Mouse (Mus musculus) common myeloid progenitor, adult 5-6 weeks (primary cell): ENCODE data around the gene Pxdc1. TPM values are rescaled to one million over a fixed set of nuclear protein-coding genes. Genes with fewer than 3 reads are reported as not detected.

Experiments
- ATAC-seq: replicated peaks from 2 replicates; pipeline ENCODE4 v1.8.0; 2016; ENCODE audit warnings: low read depth, mild to moderate bottlenecking, moderate TSS enrichment, inconsistent platforms; ENCODE audit not compliant: poor library complexity, severe bottlenecking
- total RNA-seq: library from RNA; stranded (forward); fragments of 200-1000, 187-1606 nt; gene quantifications from 2 replicates; pipeline ENCODE4 v1.2.3, GENCODE M21; 2017

Gene Pxdc1
- total RNA-seq, 1 experiment from 2014 or later, result not detected

DNA sequence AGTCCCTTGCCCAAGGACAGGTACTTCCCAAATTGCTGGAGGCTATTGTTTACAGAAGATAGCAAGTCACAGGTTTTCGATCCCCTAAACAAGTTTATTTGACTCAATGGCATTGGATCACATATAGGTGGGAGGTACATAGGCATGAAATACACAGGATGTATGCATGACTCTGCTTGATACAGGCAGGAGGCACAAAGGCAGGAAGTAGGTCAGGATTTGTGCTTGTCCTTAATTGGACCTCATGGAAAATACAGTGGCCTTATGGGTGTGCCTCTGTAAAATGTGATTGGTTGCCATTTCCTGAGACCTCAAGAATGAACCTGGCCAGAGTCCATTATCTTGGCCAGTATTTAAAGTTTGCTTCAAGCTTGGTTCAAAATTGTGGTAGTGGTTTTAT is 48.9 kb downstream of the Pxdc1 start:
- ATAC-seq, result no peak

DNA sequence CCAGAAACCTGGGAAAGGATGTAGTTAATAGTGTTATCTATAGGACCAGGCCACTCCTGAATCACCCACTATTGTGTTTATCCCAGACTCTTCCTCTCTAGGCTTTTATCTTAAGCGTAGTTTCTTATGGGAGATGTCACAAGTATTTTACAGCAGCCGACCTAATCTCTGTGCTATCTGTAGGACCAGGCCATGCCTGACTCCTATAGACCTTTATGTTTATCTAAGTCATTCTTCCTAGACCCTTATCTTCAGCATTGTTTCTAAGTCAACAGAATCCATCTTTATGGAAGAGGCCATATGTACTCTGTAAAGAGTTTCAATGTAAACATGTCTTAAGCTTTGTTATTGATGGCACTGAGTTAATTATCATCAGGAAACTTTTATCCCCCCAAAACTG is 50.5 kb downstream of the Pxdc1 start:
- ATAC-seq, result no peak

DNA sequence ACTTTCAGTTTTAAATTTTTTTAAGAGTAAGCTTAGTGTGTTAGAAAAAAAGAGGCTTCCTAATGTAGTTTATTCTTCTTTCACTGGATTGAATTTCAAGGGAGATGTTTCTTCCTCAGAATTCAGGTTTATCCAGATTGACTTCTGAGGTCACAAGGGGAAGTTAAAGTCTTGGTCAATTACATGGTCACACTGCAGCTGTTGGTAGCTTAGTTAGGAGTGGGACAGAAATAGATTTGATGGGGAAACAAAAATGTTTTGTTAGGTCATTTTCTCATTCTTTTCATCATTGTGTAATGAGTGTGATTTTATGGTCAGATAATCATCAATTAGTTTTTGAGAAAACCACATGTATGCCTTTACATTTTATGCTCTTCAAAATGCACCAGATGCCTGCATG is 56.5 kb downstream of the Pxdc1 start:
- ATAC-seq, result no peak

Other genes starting within 250 kb of the Pxdc1 start
- not detected in 2 replicates for gene Fam50b, start 81.4 kb upstream of the Pxdc1 start, total RNA-seq
- gene Prpf4b, start 221.8 kb upstream of the Pxdc1 start, total RNA-seq, result 183 and 199 TPM in 2 replicates